Mouse (Mus musculus) colon, adult 2 months (tissue): ENCODE data around the gene Pnma1. TPM values are rescaled to one million over a fixed set of nuclear protein-coding genes. Genes with fewer than 3 reads are reported as not detected.

Source experiments
- polyA plus RNA-seq: library from polyadenylated mRNA; depleted of rRNA; stranded (reverse); fragments of >200 nt; gene quantifications from 2 replicates; pipeline ENCODE4 v1.2.3, GENCODE M21; 2012; rRNA removed

Gene Pnma1
- 0.17 and 0.23 TPM in 2 replicates for polyA plus RNA-seq

DNA sequence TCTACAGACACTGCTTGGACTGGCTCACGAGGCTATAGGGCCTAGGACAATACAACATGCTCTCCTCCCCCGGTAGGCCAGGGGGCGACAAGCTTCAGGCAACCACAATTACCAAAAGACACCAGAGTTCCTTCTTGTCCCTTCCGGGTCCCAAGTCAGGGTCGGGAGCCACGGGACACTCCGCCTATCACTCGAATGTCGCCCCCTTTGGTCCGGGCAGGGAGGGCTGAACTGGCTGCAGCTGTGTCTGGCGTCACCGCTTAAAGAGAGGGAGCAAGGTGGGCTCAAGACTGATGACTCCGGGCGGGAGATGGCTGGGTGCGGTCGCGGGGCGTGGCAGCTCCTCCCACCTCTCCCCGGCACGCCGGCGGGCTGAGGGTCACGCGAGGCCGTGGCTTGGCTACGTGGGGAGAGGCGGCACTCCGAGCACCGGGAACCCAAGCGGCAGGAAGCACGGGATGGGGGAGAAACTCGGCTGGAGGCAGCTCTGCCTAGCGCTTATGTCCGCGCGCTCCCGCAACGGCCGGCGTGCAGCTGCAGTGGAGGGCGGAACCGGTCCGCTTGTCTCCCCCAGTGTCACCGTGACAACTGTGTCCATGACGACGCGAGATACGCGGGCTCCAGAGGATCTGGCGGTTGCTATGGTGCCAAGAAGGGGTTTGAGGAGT is at the start of gene Pnma1:
TSS of gene Pnma1 (minus strand) at position 536 of the 668 bp plus-strand sequence.

DNA sequence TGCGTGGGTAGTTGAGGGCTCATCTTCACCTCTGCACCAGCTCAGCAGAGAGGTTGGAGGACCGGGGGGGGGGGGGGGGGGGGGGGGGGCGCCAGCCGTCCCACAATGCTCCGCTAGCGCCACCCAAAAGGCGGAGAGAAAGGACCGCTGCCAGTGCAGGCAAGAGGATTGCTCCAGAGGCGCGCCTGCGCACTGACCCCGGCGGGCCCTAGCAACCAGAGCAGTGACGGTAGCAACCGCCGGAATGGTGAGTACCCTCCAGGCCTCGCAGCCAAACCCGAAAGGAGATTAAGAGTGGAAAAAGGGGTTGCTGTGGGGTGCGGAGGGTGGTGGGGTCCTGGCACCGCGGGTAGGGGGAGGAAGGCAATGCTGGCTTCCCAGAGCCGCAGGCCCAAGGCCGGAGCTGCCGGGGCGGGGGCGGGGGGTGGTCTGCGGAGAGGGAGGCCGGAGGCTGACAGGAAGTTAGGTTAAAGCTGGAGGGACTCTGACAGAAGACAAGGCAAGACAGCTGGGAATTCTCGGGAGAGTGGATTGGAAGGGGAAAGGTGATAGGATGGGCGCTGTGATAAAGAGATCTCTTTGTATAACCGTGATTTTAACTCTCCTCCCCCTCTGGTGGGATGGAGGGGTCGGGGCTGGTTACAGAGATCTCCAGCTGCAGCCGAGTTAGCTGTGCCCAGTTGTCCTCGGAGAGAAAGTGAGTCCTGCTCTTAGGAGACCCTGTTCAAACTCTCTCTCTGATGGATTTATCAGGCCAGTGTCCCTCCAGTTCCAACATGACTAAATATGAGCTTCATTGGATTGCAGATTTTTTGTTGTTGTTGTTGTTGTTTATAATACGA is 33.9 kb downstream of the Pnma1 start, which contains the start of gene Dnal1:
TSS of gene Dnal1 (plus strand) at position 214 of the 842 bp plus-strand sequence.

DNA sequence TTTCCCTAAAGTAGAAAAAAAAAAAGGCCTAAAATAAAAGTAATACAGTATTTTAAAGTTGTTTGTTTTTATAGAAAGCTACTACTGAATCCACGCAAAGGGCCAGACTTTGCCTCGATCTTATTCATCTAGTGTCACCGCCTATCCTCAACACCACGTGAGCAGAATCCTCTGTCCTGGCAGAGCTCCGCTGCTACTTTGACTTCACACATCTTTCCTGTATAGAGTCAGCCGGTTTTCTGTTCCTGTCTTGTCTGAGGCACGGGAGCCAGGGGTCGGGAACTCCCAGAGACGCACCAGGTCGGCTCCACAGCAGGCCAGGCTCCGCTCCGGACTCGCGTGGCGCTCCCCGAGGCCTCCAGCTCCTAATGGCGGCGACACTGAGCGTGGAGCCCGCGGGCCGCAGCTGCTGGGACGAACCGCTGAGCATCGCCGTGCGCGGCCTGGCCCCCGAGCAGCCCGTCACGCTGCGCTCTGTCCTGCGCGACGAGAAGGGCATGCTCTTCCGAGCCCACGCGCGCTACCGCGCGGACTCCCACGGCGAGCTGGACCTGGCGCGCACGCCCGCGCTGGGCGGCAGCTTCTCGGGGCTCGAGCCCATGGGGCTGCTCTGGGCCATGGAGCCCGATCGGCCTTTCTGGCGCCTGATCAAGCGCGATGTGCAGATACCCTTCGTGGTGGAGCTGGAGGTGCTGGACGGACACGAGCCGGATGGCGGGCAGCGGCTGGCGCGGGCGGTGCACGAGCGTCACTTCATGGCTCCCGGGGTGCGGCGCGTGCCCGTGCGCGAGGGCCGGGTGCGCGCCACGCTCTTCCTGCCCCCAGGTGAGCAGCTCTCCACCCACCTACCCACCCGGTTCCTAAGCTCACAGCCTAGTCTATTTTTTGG is 47.4 kb downstream of the Pnma1 start, which contains the start of gene Acot6:
TSS of gene Acot6 (plus strand) at position 51 of the 889 bp plus-strand sequence.

Other genes starting within 250 kb of the Pnma1 start
- 84.9 and 95.6 TPM in 2 replicates for gene Numb, start 226.6 kb downstream of the Pnma1 start, polyA plus RNA-seq
- gene Riox1, start 197.9 kb downstream of the Pnma1 start, polyA plus RNA-seq, result 21.1 TPM in 2 replicates
- not detected in 2 replicates for gene Heatr4, start 163.6 kb downstream of the Pnma1 start, polyA plus RNA-seq
- gene Acot2, start 160.6 kb downstream of the Pnma1 start, polyA plus RNA-seq, result 10.8 and 10.9 TPM in 2 replicates
- gene Acot1, start 139.0 kb downstream of the Pnma1 start, polyA plus RNA-seq, result 4.9 and 6.2 TPM in 2 replicates
- gene Acot4, start 110.1 kb downstream of the Pnma1 start, polyA plus RNA-seq, result 6.1 and 10.8 TPM in 2 replicates
- not detected in 2 replicates for gene Gm49366, start 109.6 kb downstream of the Pnma1 start, polyA plus RNA-seq
- not detected in 2 replicates for gene Acot3, start 96.3 kb downstream of the Pnma1 start, polyA plus RNA-seq
- 0.30 and 0.39 TPM in 2 replicates for gene Acot5, start 79.2 kb downstream of the Pnma1 start, polyA plus RNA-seq
- 3.1 and 3.2 TPM in 2 replicates for gene Acot6, start 47.8 kb downstream of the Pnma1 start, polyA plus RNA-seq
- gene Dnal1, start 34.1 kb downstream of the Pnma1 start, polyA plus RNA-seq, result 0.97 and 1.4 TPM in 2 replicates
- 16.2 and 18.4 TPM in 2 replicates for gene Elmsan1, start 70.4 kb upstream of the Pnma1 start, polyA plus RNA-seq
- 6.3 and 7.1 TPM in 2 replicates for gene Ptgr2, start 136.7 kb upstream of the Pnma1 start, polyA plus RNA-seq
- gene Zfp410, start 168.4 kb upstream of the Pnma1 start, polyA plus RNA-seq, result 12.9 and 14.4 TPM in 2 replicates
- gene Coq6, start 213.2 kb upstream of the Pnma1 start, polyA plus RNA-seq, result 36.0 and 42.9 TPM in 2 replicates
- gene Fam161b, start 213.3 kb upstream of the Pnma1 start, polyA plus RNA-seq, result 0.92 and 1.4 TPM in 2 replicates